Mouse (Mus musculus) midbrain, embryonic 12.5 days (tissue): Measurements from ENCODE around the gene Arid5b. TPM values are rescaled to one million over a fixed set of nuclear protein-coding genes. Genes with fewer than 3 reads are reported as not detected.
A peak's percentile ranks its signal among the peaks of the same experiment; 100 is the strongest.

ENCODE experiments used
- ATAC-seq: fragments of 200-750 bp; cut with Nextera tagmentation; 2 replicates; pipeline ENCODE4 v1.8.0; 2017; ENCODE audit warnings: low read depth, moderate TSS enrichment, moderate library complexity; ENCODE audit not compliant: low FRiP score
- H3K27ac ChIP-seq: fragments of 300-500 bp; sonication (generic); replicated peaks from 2 replicates; pipeline ENCODE4 v1.5.1; 2016; ENCODE audit warnings: mild to moderate bottlenecking
- H3K27me3 ChIP-seq: fragments of 300-500 bp; sonication (generic); 2 replicates; pipeline ENCODE4 v1.6.1; 2016; ENCODE audit warnings: mild to moderate bottlenecking
- H3K36me3 ChIP-seq: fragments of 300-500 bp; sonication (generic); 2 replicates; pipeline ENCODE4 v1.6.1; 2016
- H3K4me1 ChIP-seq: fragments of 300-500 bp; sonication (generic); 2 replicates; pipeline ENCODE4 v1.6.1; 2016
- H3K4me2 ChIP-seq: fragments of 300-500 bp; sonication (generic); replicated peaks from 2 replicates; pipeline ENCODE4 v1.6.1; 2016; ENCODE audit warnings: mild to moderate bottlenecking, moderate library complexity
- H3K4me3 ChIP-seq: fragments of 300-500 bp; sonication (generic); 2 replicates; pipeline ENCODE4 v1.5.1; 2016; ENCODE audit warnings: mild to moderate bottlenecking
- H3K9ac ChIP-seq: fragments of 300-500 bp; sonication (generic); replicated peaks from 2 replicates; pipeline ENCODE4 v1.6.1; 2016; ENCODE audit warnings: mild to moderate bottlenecking, moderate library complexity
- H3K9me3 ChIP-seq: fragments of 300-500 bp; sonication (generic); 2 replicates; pipeline ENCODE4 v1.6.1; 2016; ENCODE audit warnings: mild to moderate bottlenecking
- WGBS: fragments of 180-500 bp; shearing (Covaris S2); methylation state at CpG from one replicate; pipeline ENCODE4 v1.1.7; 2016; 5-methylcytosine and 5-hydroxymethylcytosine counted together
- polyA plus RNA-seq: library from polyadenylated mRNA; unstranded; fragments of >200 nt; fragmentation: Nextera tagmentation; extraction: Ambion mirVana; gene quantifications from 2 replicates; pipeline ENCODE4 v1.2.1, GENCODE M21; 2016

Gene Arid5b
- polyA plus RNA-seq, 1 experiment from 2014 or later = 20.7 TPM

DNA sequence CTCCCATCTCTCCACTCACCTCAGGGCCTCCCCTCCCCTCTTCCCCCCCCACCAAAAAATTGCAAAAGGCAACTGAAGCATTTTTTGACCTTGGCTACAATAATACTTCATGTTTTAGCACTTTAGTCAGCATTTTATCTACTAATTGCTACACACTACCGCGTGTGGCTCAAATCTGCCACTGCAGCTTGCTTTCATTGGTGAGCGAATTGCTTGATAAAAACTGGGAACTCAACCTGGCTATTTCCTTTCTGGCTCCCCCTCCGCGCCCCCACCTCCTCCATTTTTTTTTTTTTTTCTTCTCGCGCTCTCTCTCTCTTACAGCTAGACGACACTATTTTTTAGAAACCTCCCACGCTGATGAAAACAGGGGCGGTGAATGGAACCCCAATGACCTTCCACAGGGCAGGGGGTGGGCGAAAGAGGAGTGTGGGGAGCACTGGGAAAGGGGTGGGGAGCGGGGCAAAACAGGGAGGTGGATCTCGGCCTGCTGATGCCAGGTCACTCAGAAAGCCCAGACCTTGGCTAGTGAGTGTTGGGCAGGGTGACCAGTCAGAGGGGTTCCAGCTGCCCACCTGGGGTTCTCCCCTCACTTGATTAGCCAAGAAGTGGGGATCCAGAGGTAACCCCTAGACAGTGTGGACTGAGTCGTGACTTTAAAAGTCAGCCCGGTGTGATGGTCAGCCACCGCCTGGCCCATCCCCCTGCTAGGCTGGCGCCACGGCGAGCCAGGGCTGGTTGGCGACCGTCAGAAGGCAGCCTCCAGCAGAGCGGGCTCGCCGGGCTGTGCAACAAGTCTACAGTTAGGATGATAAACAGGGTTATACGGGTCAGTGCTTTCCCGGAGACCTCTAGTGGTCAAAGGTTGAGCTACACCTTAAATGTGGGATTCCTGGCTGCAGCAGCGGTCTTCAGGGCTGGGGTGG is 4.2 kb upstream of the Arid5b start:
- H3K27ac ChIP-seq = peak overlapping the region; percentile 65
- WGBS = under 1% methylated on average over 27 of the region's 27 CpGs
- no peaks in the 10 kb centered on the region for H3K9me3 ChIP-seq
- H3K36me3 ChIP-seq = no peaks in the 10 kb centered on the region
- peak overlapping the region; percentile 37 for H3K4me3 ChIP-seq
- peak overlapping the region; percentile 68 for H3K4me2 ChIP-seq
- peak; percentile 83 for ATAC-seq
- peak overlapping the region; percentile 41; the same call in 1 of the 2 replicates for H3K9ac ChIP-seq
- no peaks in the 10 kb centered on the region; the same call in 1 of the 2 replicates for H3K27me3 ChIP-seq
- peaks cover 24% of the 10 kb centered on the region for H3K4me1 ChIP-seq

DNA sequence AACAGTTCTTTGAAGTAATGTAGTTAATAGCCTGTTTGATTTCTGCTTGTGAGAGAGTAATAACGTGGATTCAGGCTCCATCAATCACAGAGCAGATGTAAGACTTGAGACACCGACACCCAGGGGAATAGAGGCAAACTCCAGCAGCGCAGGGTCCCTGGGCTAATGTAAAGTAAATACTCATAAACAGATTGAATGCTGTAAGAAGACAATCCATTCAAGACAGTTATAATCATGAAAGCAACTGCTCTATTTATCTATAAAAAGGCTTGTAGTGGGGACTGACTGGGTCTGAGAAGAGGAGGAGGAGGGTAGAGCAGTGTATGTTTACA is 3.2 kb upstream of the Arid5b start:
- H3K4me2 ChIP-seq = no peak overlapping the region; the same call in 1 of the 2 replicates
- ATAC-seq = no peak
- WGBS = 22% methylated on average over 3 of the region's 3 CpGs
- H3K9ac ChIP-seq = no peak overlapping the region
- H3K36me3 ChIP-seq = no peaks in the 10 kb centered on the region
- no peaks in the 10 kb centered on the region for H3K9me3 ChIP-seq
- peaks cover 25% of the 10 kb centered on the region for H3K4me1 ChIP-seq
- no peak overlapping the region for H3K4me3 ChIP-seq
- H3K27ac ChIP-seq = peak overlapping the region; percentile 65
- H3K27me3 ChIP-seq = no peaks in the 10 kb centered on the region; the same call in 1 of the 2 replicates

DNA sequence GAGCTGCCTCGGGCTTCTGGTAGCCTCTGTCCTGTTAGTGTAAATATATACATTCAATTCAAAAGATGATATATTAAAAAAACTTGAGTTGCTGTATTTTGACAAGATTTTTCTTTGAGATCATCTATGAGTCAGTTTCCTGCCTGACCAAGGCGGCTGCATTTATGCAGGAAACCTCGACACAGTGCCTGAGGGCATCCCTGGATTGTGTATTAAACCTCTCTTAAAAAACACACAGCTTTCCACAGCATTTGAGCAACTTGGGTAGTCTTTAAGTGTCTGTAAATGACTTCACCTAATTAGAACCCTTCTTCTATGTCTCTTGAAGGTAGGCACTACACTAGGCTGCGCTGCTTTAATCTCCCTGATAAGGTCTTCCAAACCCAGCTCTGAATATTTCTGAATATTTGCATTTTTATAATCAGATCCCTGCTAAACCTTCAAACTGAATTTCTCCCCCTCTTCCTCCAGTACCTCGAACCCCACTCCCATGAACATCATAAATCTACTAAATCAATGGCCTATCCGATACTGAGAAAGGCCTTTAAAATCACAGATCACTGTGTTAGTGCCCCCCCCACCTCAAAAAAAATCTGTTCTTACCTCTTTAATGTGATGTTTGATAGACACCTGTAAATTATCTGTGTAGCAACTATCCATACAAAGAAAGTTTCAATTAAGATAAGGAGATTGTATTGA is 2.7 kb upstream of the Arid5b start:
- Histone ChIP-seq H3K4me2 (0 out of 2 replicates have a peak overlapping the region, but pooled peaks have one; percentile 86), H3K9ac (no peak overlapping the region), H3K4me3 (no peak overlapping the region), H3K27ac (peak overlapping the region; percentile 65), H3K4me1 (peaks cover 30% of the 10 kb centered on the region), H3K27me3 (no peaks in the 10 kb centered on the region; the same call in 1 of the 2 replicates), H3K9me3 (no peaks in the 10 kb centered on the region), H3K36me3 (no peaks in the 10 kb centered on the region)
- no peak for ATAC-seq
- 30% methylated on average over 6 of the region's 6 CpGs for WGBS

DNA sequence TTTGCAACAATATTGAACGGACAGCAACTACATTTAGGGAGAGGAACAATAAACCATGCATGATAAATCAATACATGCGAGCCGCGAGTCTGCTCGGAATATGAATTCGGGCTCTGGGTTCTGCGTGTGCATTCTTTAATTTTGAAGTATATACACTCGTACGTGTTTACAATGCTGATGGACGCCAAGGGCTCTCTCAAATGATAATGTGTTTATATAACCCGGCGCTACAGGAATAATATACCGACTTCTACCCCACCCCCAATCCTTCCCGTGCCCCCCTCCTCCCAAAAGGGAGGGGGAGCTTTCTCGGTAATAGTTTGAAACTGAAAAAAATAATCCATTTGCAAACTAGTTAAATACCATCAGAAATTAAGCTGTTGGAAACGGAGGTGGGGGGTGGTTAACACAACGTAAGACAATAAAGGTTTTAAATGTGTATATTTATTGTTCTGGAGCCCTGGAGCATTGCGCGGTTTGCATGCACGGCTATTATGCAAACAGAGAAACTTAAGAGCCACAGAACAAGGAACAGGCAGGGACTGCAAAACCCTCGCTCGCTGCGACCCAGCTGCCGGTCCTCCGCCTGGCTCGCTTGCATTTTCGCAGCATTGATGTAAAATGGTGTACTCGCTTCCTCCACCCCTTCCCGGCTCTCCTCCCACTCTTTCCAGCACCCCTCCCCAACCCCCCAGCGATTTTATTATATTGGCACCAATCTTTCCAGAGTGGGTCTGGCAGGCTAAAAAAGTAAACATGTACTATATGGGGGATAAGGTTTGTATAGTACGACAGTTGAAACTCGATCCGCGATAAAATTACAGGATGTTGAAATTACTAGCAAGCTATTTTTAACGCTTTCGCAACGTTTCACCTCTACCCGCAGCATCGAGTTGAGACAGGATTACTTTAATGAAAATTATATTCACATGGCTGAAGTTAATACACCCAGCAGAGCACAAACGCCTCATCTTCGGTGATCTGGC is 1.3 kb upstream of the Arid5b start:
- under 1% methylated on average over 41 of the region's 41 CpGs for WGBS
- Histone ChIP-seq H3K9ac (peak overlapping the region; percentile 61), H3K4me3 (peak overlapping the region; percentile 66), H3K27ac (peak overlapping the region; percentile 85), H3K4me1 (peaks cover 36% of the 10 kb centered on the region), H3K36me3 (no peaks in the 10 kb centered on the region), H3K27me3 (no peaks in the 10 kb centered on the region; the same call in 1 of the 2 replicates), H3K4me2 (peak overlapping the region; percentile 86), H3K9me3 (no peaks in the 10 kb centered on the region)
- ATAC-seq = 0 out of 2 replicates have a peak, but pooled peaks have one; percentile 5

DNA sequence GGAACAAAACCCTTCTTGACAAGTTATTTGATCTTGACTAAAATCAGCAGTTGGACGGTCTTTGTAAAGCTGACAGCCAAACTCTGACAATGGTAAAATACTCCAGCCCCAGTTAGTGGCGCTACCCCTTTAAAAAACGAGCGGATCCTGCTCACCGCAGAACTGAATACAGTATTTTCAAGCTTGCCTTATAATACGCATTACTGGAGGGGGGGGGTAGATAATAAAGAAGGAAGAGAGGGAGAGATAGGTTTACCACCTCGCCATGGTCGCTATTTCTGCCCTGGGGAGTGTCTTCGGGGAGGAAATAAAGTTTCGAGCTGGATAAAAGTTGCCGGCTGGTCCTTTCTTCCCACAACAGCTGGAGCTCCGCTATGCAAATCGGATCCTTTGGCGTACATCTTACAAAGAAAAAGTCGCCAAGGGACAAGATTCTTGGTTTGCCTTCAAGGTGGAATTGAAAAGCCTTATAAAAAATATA is 829 bp downstream of the Arid5b start:
- Histone ChIP-seq H3K9me3 (no peaks in the 10 kb centered on the region), H3K9ac (peak overlapping the region; percentile 39; the same call in 1 of the 2 replicates), H3K4me3 (peak overlapping the region; percentile 66), H3K27ac (peak overlapping the region; percentile 85), H3K36me3 (no peaks in the 10 kb centered on the region), H3K27me3 (no peaks in the 10 kb centered on the region), H3K4me1 (peaks cover 31% of the 10 kb centered on the region), H3K4me2 (peak overlapping the region; percentile 86)
- ATAC-seq = no peak
- WGBS = 0% methylated on average over 15 of the region's 15 CpGs

DNA sequence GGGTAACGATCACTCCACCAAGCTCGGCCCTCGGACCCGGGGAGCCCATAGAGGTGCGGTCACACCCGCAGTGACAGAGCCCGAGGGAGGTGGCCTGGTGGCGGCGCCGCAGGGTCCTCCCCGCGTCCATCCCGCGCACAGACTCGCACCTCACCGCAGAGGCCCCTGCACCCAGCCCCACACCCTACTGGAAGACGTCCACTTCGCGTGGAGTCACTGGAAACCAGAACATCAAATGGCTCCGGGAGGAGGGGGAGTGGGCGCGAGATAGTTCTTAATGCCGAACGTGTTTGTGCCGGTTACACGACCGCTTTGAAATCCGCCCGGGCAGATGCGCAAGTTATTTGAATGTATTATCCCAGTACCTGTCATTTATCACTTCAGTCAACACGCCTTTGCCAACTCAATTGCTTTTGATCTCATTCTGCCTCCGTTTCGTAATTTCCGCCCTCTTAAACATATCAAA is 1.5 kb downstream of the Arid5b start:
- Histone ChIP-seq H3K9ac (peak overlapping the region; percentile 69), H3K4me2 (peak overlapping the region; percentile 86), H3K4me3 (peak overlapping the region; percentile 66), H3K27ac (peak overlapping the region; percentile 81), H3K4me1 (peaks cover 24% of the 10 kb centered on the region), H3K36me3 (no peaks in the 10 kb centered on the region), H3K9me3 (no peaks in the 10 kb centered on the region), H3K27me3 (no peaks in the 10 kb centered on the region)
- whole genome bisulfite sequencing = under 1% methylated on average over 28 of the region's 34 CpGs
- ATAC-seq = peak; percentile 77

DNA sequence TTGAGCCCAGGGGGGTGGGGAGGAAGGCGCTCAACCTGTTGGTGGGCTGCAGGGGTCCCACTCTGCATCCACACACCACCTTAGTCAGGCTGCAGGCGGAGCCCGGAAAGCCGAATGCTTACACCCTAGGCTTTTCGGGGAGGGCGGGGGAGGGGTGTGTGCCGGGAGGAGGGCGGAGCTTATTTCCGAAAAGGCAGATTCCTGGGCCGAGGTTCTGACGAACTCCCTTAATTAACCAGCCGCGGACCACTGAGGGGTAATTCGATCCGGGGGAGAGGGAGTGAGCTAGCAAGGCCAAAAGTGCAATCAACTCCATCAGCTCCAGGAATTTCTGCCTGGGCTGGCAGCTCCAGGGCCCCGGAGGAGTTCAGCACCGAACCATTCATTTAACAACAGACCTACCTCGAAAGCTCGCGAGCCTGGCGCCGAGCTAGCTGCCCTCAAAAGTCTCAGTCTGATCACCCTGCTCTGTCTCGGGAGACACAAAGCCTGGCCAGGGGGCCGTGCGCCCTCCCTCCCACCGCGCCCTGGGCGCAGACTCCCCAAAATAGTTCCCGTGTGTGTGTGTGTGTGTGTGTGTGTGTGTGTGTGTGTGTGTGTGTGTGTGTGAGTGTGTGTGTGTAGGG is 2.1 kb downstream of the Arid5b start:
- Histone ChIP-seq H3K27me3 (no peaks in the 10 kb centered on the region), H3K9ac (peak overlapping the region; percentile 69), H3K4me2 (peak overlapping the region; percentile 86), H3K4me1 (peaks cover 18% of the 10 kb centered on the region), H3K36me3 (no peaks in the 10 kb centered on the region), H3K4me3 (peak overlapping the region; percentile 66), H3K9me3 (no peaks in the 10 kb centered on the region), H3K27ac (peak overlapping the region; percentile 81)
- WGBS = under 1% methylated on average over 29 of the region's 29 CpGs
- peak; percentile 64 for ATAC-seq

DNA sequence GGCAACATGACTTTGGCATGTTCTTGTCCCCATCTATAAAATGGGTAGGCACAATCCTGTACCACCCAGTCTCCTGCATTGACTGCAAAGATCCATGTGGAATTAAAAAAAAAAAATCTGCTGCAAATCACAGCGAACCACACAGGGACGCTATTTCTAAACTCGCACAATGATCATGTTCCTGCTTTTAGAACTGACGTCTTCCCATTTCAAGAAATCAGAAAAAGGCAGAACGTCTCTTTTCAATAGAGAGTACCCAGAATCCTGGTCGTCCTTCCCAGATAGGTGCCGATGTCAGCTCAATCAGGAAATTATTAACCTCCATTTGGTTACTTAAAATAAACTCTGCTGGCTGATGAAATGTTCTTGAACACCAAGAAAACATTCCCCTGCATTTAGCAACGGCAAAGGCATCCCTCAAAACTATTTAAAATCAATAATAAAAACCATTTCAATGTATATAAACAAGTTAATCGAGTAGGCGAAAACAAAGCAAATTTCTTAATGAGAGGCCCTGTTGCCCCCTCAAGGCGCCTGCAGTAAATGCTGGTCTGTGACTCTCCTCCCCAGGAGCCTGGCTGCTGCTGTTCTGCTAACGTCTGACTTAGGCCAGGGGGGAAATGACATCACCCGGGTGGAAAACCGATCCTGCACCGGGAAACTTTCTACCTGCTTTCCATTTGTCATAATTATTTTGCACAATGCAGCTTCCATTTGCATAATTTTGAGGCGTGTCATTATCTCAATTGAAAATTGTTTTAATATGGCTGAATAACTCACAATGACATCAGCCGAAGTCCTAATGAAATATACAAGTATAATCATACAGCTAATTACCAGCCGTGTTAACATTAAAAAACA is 3.4 kb downstream of the Arid5b start:
- Histone ChIP-seq H3K9me3 (no peaks in the 10 kb centered on the region), H3K27me3 (no peaks in the 10 kb centered on the region), H3K4me1 (peaks cover 12% of the 10 kb centered on the region; the same call in 1 of the 2 replicates), H3K4me2 (peak overlapping the region; percentile 86), H3K27ac (no peak overlapping the region), H3K36me3 (0 out of 2 replicates have a peak, but pooled peaks cover 2% of the 10 kb centered on the region), H3K4me3 (no peak overlapping the region), H3K9ac (no peak overlapping the region)
- 30% methylated on average over 18 of the region's 18 CpGs for WGBS
- ATAC-seq = no peak

DNA sequence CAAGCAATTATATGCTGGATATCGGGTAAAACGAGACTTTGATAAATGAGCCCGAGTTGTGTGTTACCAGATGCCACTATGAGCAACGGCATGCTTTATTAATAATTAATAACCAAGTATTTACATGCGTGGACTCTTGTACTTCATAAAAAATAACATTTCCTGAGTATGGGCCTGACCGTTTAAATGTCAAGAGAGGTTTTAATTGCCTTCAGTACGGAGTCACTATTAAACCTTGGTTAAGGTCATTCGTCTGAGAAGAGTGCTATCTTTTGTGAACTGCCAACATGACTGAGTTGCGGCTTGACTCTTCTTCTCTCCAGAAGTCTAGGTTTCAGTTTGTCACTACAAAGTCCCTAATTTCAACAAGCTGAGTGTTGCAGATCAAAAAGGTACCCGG is 8.8 kb downstream of the Arid5b start:
- ATAC-seq = no peak
- Histone ChIP-seq H3K9ac (no peak overlapping the region), H3K27ac (no peak overlapping the region), H3K27me3 (no peaks in the 10 kb centered on the region), H3K4me3 (no peak overlapping the region), H3K4me1 (no peaks in the 10 kb centered on the region), H3K36me3 (0 out of 2 replicates have a peak, but pooled peaks cover 4% of the 10 kb centered on the region), H3K4me2 (no peak overlapping the region), H3K9me3 (no peaks in the 10 kb centered on the region)
- 94% methylated on average over 10 of the region's 10 CpGs for WGBS

DNA sequence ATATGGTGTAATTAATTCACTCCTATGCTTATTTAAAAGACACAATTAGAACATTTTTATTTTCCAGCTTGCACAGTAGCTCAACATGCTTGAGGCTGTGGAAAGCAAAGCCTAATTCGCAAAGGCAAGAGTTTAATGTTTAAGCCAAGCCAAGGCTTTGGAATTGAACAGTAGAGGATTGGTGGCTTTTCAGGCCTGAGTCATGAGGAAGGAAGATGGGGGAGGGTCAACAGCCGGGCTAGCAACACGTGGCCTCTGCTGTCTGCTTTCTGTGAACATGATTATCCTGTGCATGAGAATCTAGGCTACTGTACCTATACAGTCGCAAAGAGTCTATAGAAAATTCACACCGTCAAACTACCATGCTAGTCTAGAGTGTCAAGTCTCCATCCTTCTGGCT is 9.9 kb downstream of the Arid5b start:
- Histone ChIP-seq H3K4me1 (no peaks in the 10 kb centered on the region), H3K27me3 (no peaks in the 10 kb centered on the region), H3K4me3 (no peak overlapping the region), H3K4me2 (no peak overlapping the region), H3K27ac (no peak overlapping the region), H3K9me3 (no peaks in the 10 kb centered on the region), H3K36me3 (0 out of 2 replicates have a peak, but pooled peaks cover 4% of the 10 kb centered on the region), H3K9ac (no peak overlapping the region)
- ATAC-seq = no peak
- WGBS = 88% methylated on average over 5 of the region's 5 CpGs
